Mouse (Mus musculus) bone marrow macrophage, adult 2 months (primary cell): Measurements from ENCODE around the gene Dlx3. TPM values are rescaled to one million over a fixed set of nuclear protein-coding genes. Genes with fewer than 3 reads are reported as not detected.

Experiments
- H3K27ac ChIP-seq: 2 replicates; pipeline ENCODE4 v1.5.1; 2012; ENCODE audit warnings: low read depth, low read length; ENCODE audit not compliant: insufficient read depth
- H3K4me1 ChIP-seq: 2 replicates; pipeline ENCODE4 v1.6.1; 2012; ENCODE audit warnings: low read length; ENCODE audit not compliant: control insufficient read depth, insufficient read depth
- H3K4me3 ChIP-seq: 2 replicates; pipeline ENCODE4 v1.5.1; 2012; ENCODE audit warnings: mild to moderate bottlenecking, low read length, moderate library complexity; ENCODE audit not compliant: insufficient read depth
- CTCF ChIP-seq: IDR thresholded peaks from 2 replicates; pipeline ENCODE4 v1.5.1; 2012; ENCODE audit warnings: low read depth, mild to moderate bottlenecking, low read length, moderate library complexity
- POLR2A ChIP-seq: IDR thresholded peaks from 2 replicates; pipeline ENCODE4 v1.6.1; 2012; ENCODE audit warnings: mild to moderate bottlenecking, low read depth, low read length, borderline replicate concordance
- polyA plus RNA-seq: library from polyadenylated mRNA; stranded (reverse); fragments of >200 nt; gene quantifications from 2 replicates; pipeline ENCODE4 v1.2.4, GENCODE M21; 2012; ENCODE audit not compliant: missing spikeins, insufficient read depth, insufficient read length

The Dlx3 gene
- polyA plus RNA-seq, 1 experiment = not detected

DNA sequence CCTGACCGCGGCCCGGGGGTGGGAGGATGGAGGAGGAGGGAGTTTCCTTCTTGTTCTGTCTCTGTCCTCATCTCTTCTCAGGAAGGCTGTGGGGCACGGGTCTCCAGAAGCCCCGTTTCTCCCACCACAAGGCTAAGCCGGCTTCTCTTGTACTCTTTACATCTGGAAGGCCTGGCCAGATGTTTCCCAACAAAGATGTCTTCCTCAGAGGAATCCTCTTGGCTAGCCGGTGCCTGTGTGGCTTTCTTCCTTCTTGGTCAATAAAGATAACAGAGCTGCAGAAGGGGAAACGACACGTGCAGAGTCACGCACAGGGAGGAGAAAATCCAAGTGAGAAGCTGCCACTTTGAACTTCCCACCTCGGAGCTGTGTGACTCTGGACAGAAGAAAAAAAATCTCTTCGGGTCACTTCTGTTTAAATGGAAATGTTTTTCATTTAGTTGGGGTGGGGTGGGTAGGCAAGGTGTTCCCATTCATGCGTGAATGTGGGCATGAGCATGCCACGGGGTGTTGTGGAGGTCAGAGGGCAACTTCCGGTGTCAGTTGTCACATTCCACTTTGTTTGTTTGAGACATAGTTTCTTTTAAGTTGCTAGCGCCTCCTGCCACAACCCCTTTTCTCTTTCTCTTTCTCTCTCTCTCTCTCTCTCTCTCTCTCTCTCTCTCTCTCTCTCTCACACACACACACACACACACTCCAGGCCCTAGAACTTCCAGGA, 18.7 kb upstream of the Dlx3 start:
- H3K4me1 ChIP-seq = no peaks in the 10 kb centered on the region

DNA sequence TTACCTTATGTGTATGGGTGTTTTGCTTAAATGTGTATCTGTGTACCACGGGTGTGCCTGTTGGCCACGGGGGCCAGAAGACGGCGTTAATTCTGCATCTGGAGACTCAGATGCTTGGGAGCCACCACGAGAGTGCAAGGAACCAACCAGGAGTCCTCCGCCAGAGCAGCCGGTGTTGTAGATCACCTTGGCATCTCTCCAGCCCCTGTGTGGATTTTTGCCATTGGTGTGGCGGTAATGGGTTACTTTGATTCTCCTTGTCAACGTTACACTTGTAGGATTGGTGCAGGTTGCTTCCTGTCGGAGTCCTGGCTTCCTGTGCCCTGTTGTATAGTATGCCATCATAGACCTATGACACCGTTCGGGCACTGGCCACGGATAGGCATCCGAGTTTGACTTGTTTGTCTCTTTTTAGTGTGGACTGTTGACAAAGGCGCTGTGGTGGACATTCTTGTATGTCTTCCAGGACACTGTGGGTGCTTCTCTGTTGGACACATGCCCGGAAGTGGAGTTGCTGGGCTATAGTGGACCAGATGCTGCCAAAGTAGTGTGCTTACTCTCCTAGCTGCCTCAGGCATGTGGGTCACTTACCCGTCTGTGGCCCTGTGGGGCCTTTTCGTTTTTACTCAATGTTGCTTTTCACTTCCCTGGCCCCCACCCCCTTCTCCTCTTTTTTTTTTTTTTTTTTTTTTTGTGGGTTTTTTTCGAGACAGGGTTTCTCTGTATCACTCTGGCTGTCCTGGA, 17.6 kb upstream of the Dlx3 start:
- H3K27ac ChIP-seq = no peak overlapping the region
- H3K4me3 ChIP-seq = no peak overlapping the region
- no peaks in the 10 kb centered on the region for H3K4me1 ChIP-seq
- TF ChIP-seq POLR2A (no peak), CTCF (no peak)

More for the DNA sequence above, 18.7 kb upstream of the Dlx3 start:
- Histone ChIP-seq H3K4me3 (no peak overlapping the region), H3K27ac (no peak overlapping the region)
- TF ChIP-seq CTCF (no peak), POLR2A (no peak)

DNA sequence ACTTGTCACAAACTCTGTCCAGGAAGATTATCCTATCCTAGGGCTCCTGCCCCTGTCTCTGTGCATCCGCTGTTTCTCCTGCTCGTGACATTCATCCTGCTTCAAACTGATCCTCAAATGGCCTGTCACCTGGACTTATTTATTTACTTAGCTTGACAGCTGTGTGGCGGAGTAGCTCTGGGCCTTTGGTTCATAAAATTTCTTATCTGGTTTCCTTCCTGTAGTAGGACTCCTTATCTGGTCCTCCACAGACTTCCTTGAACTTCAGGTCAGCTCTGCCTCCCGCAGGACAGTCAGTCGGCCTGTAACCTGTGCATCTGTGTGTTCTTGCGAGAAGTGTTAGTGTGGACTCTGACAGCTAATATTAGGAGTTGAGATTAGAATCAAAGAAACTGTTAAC, 15.7 kb upstream of the Dlx3 start:
- no peak overlapping the region for H3K4me3 ChIP-seq
- TF ChIP-seq POLR2A (no peak), CTCF (no peak)
- H3K27ac ChIP-seq = no peak overlapping the region
- H3K4me1 ChIP-seq = no peaks in the 10 kb centered on the region

DNA sequence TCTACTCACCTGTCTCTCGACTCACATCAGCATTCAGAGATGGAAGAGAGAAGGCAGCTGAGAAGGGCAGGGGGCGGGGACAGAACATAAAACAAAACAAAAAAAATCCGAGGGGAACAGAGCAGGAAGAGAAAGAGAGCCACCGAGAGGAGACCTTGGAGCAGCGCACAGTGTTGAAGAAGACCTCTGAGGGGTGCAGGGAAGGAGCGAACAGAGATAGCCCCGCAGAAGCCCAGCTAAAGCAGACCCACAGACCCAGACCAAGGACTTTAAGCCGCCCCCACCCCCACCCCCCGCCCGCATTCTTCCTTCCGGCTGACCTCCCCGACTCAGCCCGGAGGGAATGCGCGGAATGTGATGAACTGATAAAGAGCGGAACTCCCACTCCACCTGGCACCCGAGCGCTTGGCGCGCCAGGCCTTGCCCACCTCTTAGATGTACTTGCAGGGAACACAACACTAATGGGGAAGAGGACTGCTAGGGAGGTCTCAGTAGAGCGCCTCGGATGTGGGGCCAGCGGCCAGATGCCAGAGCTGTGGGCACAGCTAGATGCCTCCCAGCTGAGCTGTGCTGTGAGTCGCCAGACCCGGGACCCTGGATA, 14.5 kb upstream of the Dlx3 start:
- H3K4me3 ChIP-seq = no peak overlapping the region
- H3K27ac ChIP-seq = no peak overlapping the region
- no peak for TF ChIP-seq CTCF
- H3K4me1 ChIP-seq = no peaks in the 10 kb centered on the region

DNA sequence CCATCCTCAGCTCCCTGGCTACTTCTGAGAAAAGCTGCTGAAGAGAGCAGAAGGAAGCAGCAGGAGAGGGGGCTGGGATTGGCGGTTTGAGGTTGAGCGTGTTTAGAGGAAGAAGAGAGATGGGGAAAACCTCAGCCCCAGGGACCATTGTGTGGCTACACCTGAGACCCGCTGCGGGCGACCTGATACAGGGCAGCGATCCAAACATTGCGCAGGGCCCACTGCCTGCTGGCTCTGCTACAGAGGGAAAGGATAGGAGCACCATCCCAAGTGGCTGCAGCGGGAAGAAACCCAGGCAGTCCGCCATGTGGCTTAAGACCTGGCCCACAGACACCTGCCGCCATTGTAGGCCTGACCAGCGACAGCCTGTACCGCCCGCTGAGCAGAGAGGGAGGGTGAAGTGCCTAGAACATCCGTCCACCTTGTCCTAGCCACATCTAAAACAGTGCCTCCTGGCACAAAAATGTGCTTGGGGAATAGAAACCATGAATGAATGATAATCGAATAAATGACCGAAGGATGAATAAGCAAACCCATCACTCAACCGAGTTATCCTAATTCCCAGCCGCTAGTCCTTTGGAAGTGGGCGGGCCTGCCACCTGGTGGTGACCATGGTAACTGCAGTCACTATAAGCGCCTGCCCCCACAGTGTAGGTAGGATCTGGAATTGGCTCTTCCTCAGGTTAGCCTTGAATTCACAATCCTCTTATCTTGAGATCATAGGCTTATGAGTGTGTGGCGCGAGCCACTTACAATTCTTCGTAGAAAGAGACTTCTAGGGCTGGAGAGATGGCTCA, 13.3 kb upstream of the Dlx3 start:
- no peak overlapping the region for H3K27ac ChIP-seq
- no peaks in the 10 kb centered on the region for H3K4me1 ChIP-seq
- no peak overlapping the region for H3K4me3 ChIP-seq
- TF ChIP-seq CTCF = peak; percentile 77
- no peak for TF ChIP-seq POLR2A

DNA sequence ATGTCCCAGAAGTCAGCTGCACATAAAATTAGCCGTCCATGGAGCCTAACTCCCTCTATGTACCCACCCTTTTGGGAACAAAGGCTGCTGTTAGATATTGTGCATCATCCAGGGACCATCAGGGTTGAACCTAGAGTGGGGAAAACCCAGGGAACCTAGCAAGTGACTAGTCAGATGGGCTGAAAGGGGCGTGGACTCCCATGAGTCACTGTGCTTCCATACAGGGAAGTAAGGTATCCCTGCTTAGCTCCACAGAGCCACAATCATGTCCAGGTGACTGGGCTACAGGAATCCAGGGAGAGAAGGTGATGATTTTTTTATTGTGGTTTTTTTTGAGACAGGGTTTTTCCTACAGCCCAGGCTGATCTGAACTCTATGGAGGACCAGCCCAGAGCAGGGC, 10.9 kb upstream of the Dlx3 start:
- TF ChIP-seq CTCF (no peak), POLR2A (no peak)
- Histone ChIP-seq H3K4me1 (no peaks in the 10 kb centered on the region), H3K27ac (no peak overlapping the region), H3K4me3 (no peak overlapping the region)

DNA sequence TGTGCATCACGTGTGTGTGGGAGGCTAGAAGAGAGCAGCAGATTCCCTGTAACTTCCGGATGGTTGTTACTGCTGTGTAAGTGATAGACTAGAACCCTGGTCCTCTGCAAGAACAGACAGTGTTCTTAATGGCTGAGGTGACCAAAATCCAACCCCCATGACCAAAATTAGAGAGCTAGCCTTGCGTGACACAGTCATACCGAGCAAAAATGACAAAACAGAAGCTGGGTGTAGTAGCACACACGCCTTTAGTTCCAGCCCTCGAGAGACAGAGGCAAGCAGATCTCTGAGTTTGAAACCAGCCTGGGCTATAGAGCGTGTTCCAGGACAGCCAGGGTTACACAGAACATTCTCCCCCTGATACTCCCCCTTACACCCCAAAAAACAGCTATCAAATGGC, 9.8 kb upstream of the Dlx3 start:
- no peak for TF ChIP-seq POLR2A
- TF ChIP-seq CTCF = no peak
- Histone ChIP-seq H3K27ac (no peak overlapping the region), H3K4me1 (no peaks in the 10 kb centered on the region), H3K4me3 (no peak overlapping the region)

DNA sequence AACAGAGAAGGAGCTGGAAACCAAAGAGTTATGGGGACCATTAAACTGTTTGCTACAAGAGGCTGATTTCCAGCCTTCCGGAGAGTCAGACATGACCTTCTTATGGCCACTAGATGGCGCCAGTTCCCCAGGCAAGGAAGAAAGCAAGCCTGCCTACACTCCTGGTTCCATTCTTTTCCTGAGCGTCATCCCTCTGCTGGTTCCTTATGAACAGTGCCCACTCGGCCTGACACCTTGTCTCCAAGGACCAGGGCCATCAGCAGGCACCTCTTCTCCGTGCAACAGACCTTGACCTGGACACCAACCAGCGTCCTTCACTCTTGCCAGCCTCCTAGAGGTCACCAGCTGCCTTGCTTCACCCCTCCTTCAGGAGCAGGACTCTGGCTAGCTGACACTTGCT, 2.9 kb upstream of the Dlx3 start:
- Histone ChIP-seq H3K27ac (no peak overlapping the region), H3K4me1 (no peaks in the 10 kb centered on the region), H3K4me3 (no peak overlapping the region)
- TF ChIP-seq CTCF = peak; percentile 87
- no peak for TF ChIP-seq POLR2A

DNA sequence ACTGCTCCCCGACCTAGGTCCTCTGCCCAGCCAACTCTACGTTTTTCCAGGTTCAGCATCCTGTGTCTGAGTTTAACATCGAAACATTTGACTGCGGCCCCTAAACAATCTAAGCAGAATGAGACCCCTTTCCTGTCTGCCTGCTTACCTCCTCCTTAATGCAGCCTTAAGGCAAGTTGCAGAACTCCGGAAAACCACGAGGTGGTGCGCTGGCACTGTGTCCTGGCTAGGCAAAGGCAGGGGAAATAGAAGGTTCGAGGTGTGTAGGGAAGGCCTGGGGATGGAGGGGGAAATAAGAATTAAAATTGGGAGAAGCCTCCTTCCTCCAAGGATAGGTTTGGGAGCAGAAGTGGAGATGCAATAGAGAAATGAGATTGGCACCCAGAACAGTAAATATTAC, 1.4 kb upstream of the Dlx3 start:
- no peak overlapping the region for H3K27ac ChIP-seq
- TF ChIP-seq POLR2A = no peak
- peak; percentile 67; the same call in 1 of the 2 replicates for TF ChIP-seq CTCF
- H3K4me1 ChIP-seq = no peaks in the 10 kb centered on the region
- no peak overlapping the region for H3K4me3 ChIP-seq
